In the genomic region with DNA sequence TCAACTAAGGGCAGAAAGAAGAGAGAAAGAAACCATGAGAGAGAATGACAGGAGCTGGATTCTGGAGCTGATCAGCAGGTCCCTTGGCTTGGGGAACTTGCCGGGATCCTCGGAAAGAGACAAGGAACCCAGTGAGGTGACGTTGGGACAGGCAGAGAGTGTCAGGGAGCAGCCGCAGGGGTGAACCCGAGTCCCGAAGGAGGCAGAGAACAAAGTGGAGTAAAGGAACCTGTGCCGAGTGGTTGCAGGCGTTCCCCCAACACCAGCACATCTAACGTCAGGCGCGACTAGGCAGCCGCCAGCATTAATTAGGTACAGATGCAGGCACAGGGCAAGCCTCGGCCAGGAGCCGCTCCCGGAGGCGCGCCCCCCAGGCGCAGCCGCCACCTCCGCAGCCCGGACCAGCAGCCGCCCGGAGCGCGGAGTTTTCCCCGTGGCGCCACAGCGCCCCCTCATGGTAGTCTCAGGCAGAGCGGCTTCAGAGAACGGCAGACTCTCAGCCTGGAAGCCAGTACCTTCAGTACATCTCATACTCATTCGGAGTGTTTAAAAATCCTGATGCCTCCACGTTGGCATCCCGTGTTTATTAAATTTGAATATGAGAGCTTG, we compare ENCODE assay signal across 7 mouse cellular contexts. TPM values are rescaled to one million over a fixed set of nuclear protein-coding genes. Genes with fewer than 3 reads are reported as not detected.
DNase-seq lines count a peak whose midpoint lies in the region; ATAC-seq lines count a peak whose summit lies in the region.

No protein-coding gene starts in this region.

- H3K4me2 ChIP-seq in intestine, embryonic 16.5 days (ENCODE audit: low read depth, low read length) = peak overlapping the region; percentile 70
- H3K4me2 ChIP-seq in midbrain, embryonic 12.5 days (replicated peaks) = peak overlapping the region; percentile 65

- no peaks in the 10 kb centered on the region for H3K36me3 ChIP-seq in intestine, embryonic 16.5 days (ENCODE audit: control insufficient read depth, insufficient read depth, low read length)
- no peaks in the 10 kb centered on the region for H3K36me3 ChIP-seq in midbrain, embryonic 12.5 days

- intact Hi-C loops in gastrocnemius, postnatal 36 days (cut with DNase I) = loop anchor here (2.0 to 5.0 kb wide), 2 partner anchors 229 to 601 kb away; no protein-coding TSS in a partner anchor
- intact Hi-C loops in left cerebral cortex, postnatal 4 days (cut with DNase I) = loop anchor here (2.0 to 10.0 kb wide), 3 partner anchors 169 to 601 kb away; no protein-coding TSS in a partner anchor

- ATAC-seq in intestine, embryonic 16.5 days = peak; percentile 77
- peak; percentile 91 for ATAC-seq in midbrain, embryonic 12.5 days (ENCODE audit: low FRiP score, low read depth)

- peaks cover 10% of the 10 kb centered on the region for H3K4me1 ChIP-seq in intestine, embryonic 16.5 days (ENCODE audit: control insufficient read depth, insufficient read depth, low read length)
- peaks cover 17% of the 10 kb centered on the region; the same call in 1 of the 2 replicates for H3K4me1 ChIP-seq in midbrain, embryonic 12.5 days

- no peak overlapping the region for H3K27ac ChIP-seq in intestine, embryonic 16.5 days (ENCODE audit: low read length)
- H3K27ac ChIP-seq in midbrain, embryonic 12.5 days (replicated peaks) = no peak overlapping the region

- H3K27me3 ChIP-seq in intestine, embryonic 16.5 days (replicated peaks; ENCODE audit: control insufficient read depth, insufficient read depth, low read length) = no peaks in the 10 kb centered on the region
- peaks cover 99% of the 10 kb centered on the region for H3K27me3 ChIP-seq in midbrain, embryonic 12.5 days

- H3K4me3 ChIP-seq in intestine, embryonic 16.5 days (ENCODE audit: low read length) = peak overlapping the region; percentile 51
- H3K4me3 ChIP-seq in midbrain, embryonic 12.5 days = peak overlapping the region; percentile 36

- H3K9ac ChIP-seq in intestine, embryonic 16.5 days (ENCODE audit: low read depth, low read length) = peak overlapping the region; percentile 58
- peak overlapping the region; percentile 43 for H3K9ac ChIP-seq in midbrain, embryonic 12.5 days (replicated peaks)

- under 1% methylated on average over 33 of the region's 33 CpGs for WGBS in intestine, embryonic 16.5 days
- 2% methylated on average over 33 of the region's 33 CpGs for WGBS in midbrain, embryonic 12.5 days

- DNase-seq in adrenal gland, adult 18-20 months (ENCODE audit: low spot score in 2 of 2) = peak; percentile 90 to 92
- peak; percentile 93 for DNase-seq in embryo, embryonic 11 days
- peak; percentile 83 to 84 for DNase-seq in gastrocnemius, postnatal 36 days
- DNase-seq in left cerebral cortex, postnatal 4 days = peak; percentile 85
- DNase-seq in skeletal muscle tissue, adult 2 months (ENCODE audit: low read depth, low spot score) = peak; percentile 72

- no peaks in the 10 kb centered on the region for H3K9me3 ChIP-seq in intestine, embryonic 16.5 days (ENCODE audit: control insufficient read depth, low read length)
- no peaks in the 10 kb centered on the region for H3K9me3 ChIP-seq in midbrain, embryonic 12.5 days

RNA-seq across cellular contexts. Expression of a gene that starts 31.1 kb away (rescaled TPM):
- 1 to 10 TPM; 1.1 to 2.6 TPM for total RNA-seq in adrenal gland, adult 18-20 months (2021)
- not detected for total RNA-seq in gastrocnemius, postnatal 36 days (2021)
- 0.24 and 0.28 TPM in 2 replicates for polyA plus RNA-seq in intestine, embryonic 16.5 days (2015; fragmentation: Nextera tagmentation; extraction: Ambion mirVana)
- not detected for total RNA-seq in left cerebral cortex, postnatal 4 days (2021)
- polyA plus RNA-seq in midbrain, embryonic 12.5 days (2016; fragmentation: Nextera tagmentation; extraction: Ambion mirVana) = not detected in 2 replicates

RNA-seq across cellular contexts. Expression of a gene that starts 46.9 kb away (rescaled TPM):
- total RNA-seq in adrenal gland, adult 18-20 months (2021) = under 1 TPM; 0.07 to 0.13 TPM
- total RNA-seq in gastrocnemius, postnatal 36 days (2021) = under 1 TPM; 0.10 to 0.17 TPM
- polyA plus RNA-seq in intestine, embryonic 16.5 days (2015; fragmentation: Nextera tagmentation; extraction: Ambion mirVana) = 0.32 and 0.37 TPM in 2 replicates
- total RNA-seq in left cerebral cortex, postnatal 4 days (2021) = under 1 TPM in 1 of 2 experiments, not detected in 1; 0.12 TPM
- polyA plus RNA-seq in midbrain, embryonic 12.5 days (2016; fragmentation: Nextera tagmentation; extraction: Ambion mirVana) = 0.71 and 1.0 TPM in 2 replicates
